Mouse (Mus musculus) CH12.LX (cell line): ENCODE results near the gene Gm10203.

Source experiments
- CHD2 ChIP-seq: IDR thresholded peaks from 2 replicates; pipeline ENCODE4 v1.6.1; 2011; ENCODE audit warnings: low read length, improper control_type of control experiment
- CTCF ChIP-seq, 2 experiments: IDR thresholded peaks in 1 of 2; conservative IDR thresholded peaks in 1 of 2; 2 replicates each; pipeline ENCODE4 v1.5.1; 2011 to 2012; ENCODE audit warnings: low read depth in 2 of 2, low read length in 2 of 2, improper control_type of control experiment in 1 of 2, inconsistent platforms in 1 of 2, mild to moderate bottlenecking in 1 of 2, moderate library complexity in 1 of 2
- GABPA ChIP-seq: IDR thresholded peaks from 2 replicates; pipeline ENCODE4 v1.6.1; 2012; ENCODE audit warnings: low read depth, low read length, improper control_type of control experiment, inconsistent platforms; ENCODE audit not compliant: insufficient replicate concordance
- HCFC1 ChIP-seq: IDR thresholded peaks from 2 replicates; pipeline ENCODE4 v1.6.1; 2012; ENCODE audit warnings: low read depth, mild to moderate bottlenecking, inconsistent platforms, low read length, improper control_type of control experiment
- MAX ChIP-seq: IDR thresholded peaks from 2 replicates; pipeline ENCODE4 v1.6.1; 2011; ENCODE audit warnings: low read length, improper control_type of control experiment
- MAZ ChIP-seq: IDR thresholded peaks from 2 replicates; pipeline ENCODE4 v1.6.1; 2012; ENCODE audit warnings: low read depth, mild to moderate bottlenecking, inconsistent platforms, low read length, improper control_type of control experiment, moderate library complexity
- MXI1 ChIP-seq: IDR thresholded peaks from 2 replicates; pipeline ENCODE4 v1.6.1; 2011; ENCODE audit warnings: mild to moderate bottlenecking, low read depth, low read length, improper control_type of control experiment
- PAX5 ChIP-seq: IDR thresholded peaks from 2 replicates; pipeline ENCODE4 v1.6.1; 2012; ENCODE audit warnings: low read length, inconsistent platforms, mixed read lengths
- POLR2A ChIP-seq: IDR thresholded peaks from 2 replicates; pipeline ENCODE4 v1.6.1; 2011; ENCODE audit warnings: low read depth, mild to moderate bottlenecking, improper control_type of control experiment, low read length
- POLR2AphosphoS2 ChIP-seq: IDR thresholded peaks from 2 replicates; pipeline ENCODE4 v1.6.1; 2011; ENCODE audit warnings: low read depth, low read length, improper control_type of control experiment
- USF2 ChIP-seq: conservative IDR thresholded peaks from 2 replicates; pipeline ENCODE4 v1.6.1; 2011; ENCODE audit warnings: low read depth, low read length, improper control_type of control experiment
- ZNF384 ChIP-seq: IDR thresholded peaks from 2 replicates; pipeline ENCODE4 v1.6.1; 2012; ENCODE audit warnings: low read depth, low read length, improper control_type of control experiment, inconsistent platforms

DNA sequence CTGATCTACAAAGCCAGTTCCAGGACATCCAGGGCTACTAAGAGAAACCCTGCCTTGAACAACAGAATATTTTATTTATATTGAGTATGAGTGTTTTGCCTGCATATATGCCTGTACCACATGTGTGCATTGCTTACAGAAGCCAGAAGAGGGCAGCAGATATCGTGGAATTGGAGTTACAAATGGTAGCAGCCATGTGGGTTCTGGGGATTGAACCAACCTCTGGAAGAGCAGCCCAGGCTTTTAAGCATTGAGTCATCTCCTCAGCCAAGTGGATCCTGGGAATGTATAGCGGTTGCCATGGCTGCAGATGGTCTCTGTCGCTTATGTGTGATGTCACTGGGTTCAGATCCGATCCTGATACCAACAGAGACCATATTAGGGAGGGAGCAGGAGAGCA lies 3.3 kb upstream of the Gm10203 start:
- TF ChIP-seq MAX (peak; percentile 54; the same call in 1 of the 2 replicates), GABPA (no peak), POLR2A (no peak), POLR2AphosphoS2 (no peak), MXI1 (peak; percentile 27; the same call in 1 of the 2 replicates), PAX5 (no peak), MAZ (no peak), USF2 (no peak), ZNF384 (no peak), CTCF (conservative IDR thresholded peaks at IDR 0.05 in 1 of 2, IDR thresholded peaks at IDR 0.05 in 1 of 2; ENCODE audit: low read depth in 2 of 2, low read length in 2 of 2) (peak; percentile 54 to 80), HCFC1 (no peak), CHD2 (no peak)
